8 mouse cellular contexts compared by ENCODE assay signal in the genomic region with DNA sequence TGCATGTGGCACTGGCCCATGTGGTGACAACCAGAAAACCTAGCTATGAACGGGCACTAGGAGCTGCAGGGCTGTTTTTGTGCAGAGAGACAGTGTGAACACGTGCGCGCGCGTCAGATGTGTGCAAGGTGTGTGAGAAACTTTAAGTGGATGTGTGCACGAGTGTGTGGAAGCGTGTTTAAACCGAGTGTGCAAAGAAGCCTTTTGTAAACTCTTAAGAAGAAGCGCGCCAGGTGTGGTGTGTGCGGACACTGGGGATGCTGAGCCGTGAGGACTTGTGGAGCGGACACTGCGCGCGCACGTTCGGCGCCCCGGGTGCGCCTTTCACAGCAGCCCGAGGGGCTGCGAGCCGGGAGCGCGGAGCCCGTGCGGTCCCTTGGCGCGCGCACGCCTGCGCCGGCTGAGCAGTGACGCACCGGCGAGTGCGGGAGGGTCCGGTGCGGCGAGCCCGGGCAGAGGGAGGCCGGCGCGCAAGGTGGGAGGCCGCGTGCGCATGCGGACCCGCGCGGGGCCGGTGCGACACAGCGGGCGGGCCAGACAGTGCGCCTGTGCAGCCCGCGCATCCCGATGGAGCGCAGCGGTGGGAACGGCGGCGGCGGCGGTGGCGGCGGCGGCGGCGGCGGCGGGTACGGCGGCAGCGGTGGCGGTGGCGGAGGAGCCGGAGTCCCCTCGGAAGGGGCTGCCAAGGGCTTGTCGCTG. TPM values are rescaled to one million over a fixed set of nuclear protein-coding genes. Genes with fewer than 3 reads are reported as not detected.
DNase-seq lines count a peak whose midpoint lies in the region; ATAC-seq and TF ChIP-seq lines count a peak whose summit lies in the region.

A gene (plus strand): TSS at position 443 of the 699 bp plus-strand sequence.

- peaks cover 25% of the 10 kb centered on the region for H3K27me3 ChIP-seq in Patski
- H3K27me3 ChIP-seq in hindbrain, embryonic 13.5 days: peaks cover 10% of the 10 kb centered on the region; the same call in 1 of the 2 replicates

- TF ChIP-seq CTCF in Patski (IDR thresholded peaks at IDR 0.05): no peak

- peak; percentile 14 to 17 for DNase-seq in adrenal gland, adult 18-20 months (ENCODE audit: low spot score in 2 of 2)
- DNase-seq in adrenal gland, postnatal 4 days (ENCODE audit: low spot score in 2 of 2): no peak
- DNase-seq in Patski (ENCODE audit: low read depth, low spot score): no peak
- peak; percentile 36 for DNase-seq in embryo, embryonic 9.5 days (ENCODE audit: extremely low spot score)
- peak; percentile 25 for DNase-seq in left cerebral cortex, postnatal 4 days
- DNase-seq in neural tube, embryonic 10.5 days (ENCODE audit: extremely low spot score, low spot score): peak; percentile 49
- peak; percentile 1 for DNase-seq in thymus, postnatal 25 days

- no peaks in the 10 kb centered on the region for H3K4me1 ChIP-seq in hindbrain, embryonic 13.5 days (replicated peaks)

- POLR2A ChIA-PET in Patski (lab: Charles Lee): no interaction called here

- peak; percentile 15 for ATAC-seq in Patski
- peak; percentile 95 for ATAC-seq in hindbrain, embryonic 13.5 days (ENCODE audit: low FRiP score)

- in situ Hi-C loops in Patski (cut with MboI; ENCODE audit: low pct_unique_long_range_greater_than_20kb): no loop called here

- peak within 1 kb of the TSS; percentile 78 for H3K9ac ChIP-seq in hindbrain, embryonic 13.5 days

- intact Hi-C loops in left cerebral cortex, postnatal 4 days (cut with DNase I): no loop called here

- H3K4me2 ChIP-seq in hindbrain, embryonic 13.5 days: peak within 1 kb of the TSS; percentile 65

- no peaks in the 10 kb centered on the region for H3K36me3 ChIP-seq in hindbrain, embryonic 13.5 days

- peak within 1 kb of the TSS; percentile 83 for H3K27ac ChIP-seq in hindbrain, embryonic 13.5 days

- WGBS in hindbrain, embryonic 13.5 days: 18% methylated on average over 39 of the region's 83 CpGs

- CTCF ChIA-PET in Patski (lab: Charles Lee): no interaction called here

- H3K4me3 ChIP-seq in hindbrain, embryonic 13.5 days: peak within 1 kb of the TSS; percentile 63

- H3K9me3 ChIP-seq in hindbrain, embryonic 13.5 days: no peaks in the 10 kb centered on the region

RNA-seq across cellular contexts. Expression of the gene that starts here (rescaled TPM):
- 1 to 10 TPM; 3.9 to 4.0 TPM for total RNA-seq in adrenal gland, adult 18-20 months (2021)
- total RNA-seq in adrenal gland, postnatal 4 days (2021): 1 to 10 TPM; 3.2 to 3.8 TPM
- 0.72 TPM for polyA plus RNA-seq in Patski (2021)
- 30.3 and 32.1 TPM in 2 replicates for polyA plus RNA-seq in hindbrain, embryonic 13.5 days (2015; fragmentation: Nextera tagmentation; extraction: Ambion mirVana)
- 10 to 100 TPM; 37.9 to 38.4 TPM for total RNA-seq in left cerebral cortex, postnatal 4 days (2021)

Comparison
In these comparisons a context has a peak if more than half of its experiments do, and no peak if none do; other contexts are left out.
1. RNA of the gene that starts here (total RNA-seq): 37.9 to 38.4 TPM in left cerebral cortex, postnatal 4 days; 3.9 to 4.0 TPM in adrenal gland, adult 18-20 months and 3.2 to 3.8 TPM in adrenal gland, postnatal 4 days; every median in the first group is over 4 times any median in the second.
2. RNA of the gene that starts here (polyA plus RNA-seq): 30.3 to 32.1 TPM in hindbrain, embryonic 13.5 days; 0.72 TPM in Patski (single experiment); every median in the first group is over 10 times any median in the second.
3. DNase-seq: peak in adrenal gland, adult 18-20 months (2 of 2), embryo, embryonic 9.5 days (single experiment), left cerebral cortex, postnatal 4 days (single experiment), neural tube, embryonic 10.5 days (single experiment) and thymus, postnatal 25 days (single experiment); none in adrenal gland, postnatal 4 days (0 of 2) and Patski (single experiment).
4. Peak in ATAC-seq in Patski; RNA of the gene not detected or under 1 TPM.